Mouse (Mus musculus): ENCODE measurements around the gene Ltbp4.

Ltbp4 gene

DNA sequence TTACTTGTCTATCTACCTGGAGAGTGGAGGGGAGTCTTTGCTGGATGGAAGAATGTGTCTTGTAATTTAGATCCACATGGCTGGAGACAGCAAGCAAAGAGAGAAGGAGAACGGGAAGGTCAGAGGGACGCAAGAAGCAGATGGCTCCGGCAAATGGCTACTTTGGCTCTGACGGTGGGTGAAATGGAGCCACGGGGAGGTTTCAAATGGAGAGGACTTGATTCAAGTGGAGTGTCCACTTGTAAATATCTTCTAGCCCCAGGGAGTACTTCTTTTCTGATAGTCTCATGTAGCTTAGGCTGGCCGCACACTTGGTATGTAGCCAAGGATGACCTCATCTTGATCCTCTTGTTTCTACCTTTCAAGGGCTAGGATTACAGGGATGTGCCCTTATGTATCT is 38.7 kb downstream of the Ltbp4 start:
- no peak for DNase-seq (ENCODE audit: low spot score)

DNA sequence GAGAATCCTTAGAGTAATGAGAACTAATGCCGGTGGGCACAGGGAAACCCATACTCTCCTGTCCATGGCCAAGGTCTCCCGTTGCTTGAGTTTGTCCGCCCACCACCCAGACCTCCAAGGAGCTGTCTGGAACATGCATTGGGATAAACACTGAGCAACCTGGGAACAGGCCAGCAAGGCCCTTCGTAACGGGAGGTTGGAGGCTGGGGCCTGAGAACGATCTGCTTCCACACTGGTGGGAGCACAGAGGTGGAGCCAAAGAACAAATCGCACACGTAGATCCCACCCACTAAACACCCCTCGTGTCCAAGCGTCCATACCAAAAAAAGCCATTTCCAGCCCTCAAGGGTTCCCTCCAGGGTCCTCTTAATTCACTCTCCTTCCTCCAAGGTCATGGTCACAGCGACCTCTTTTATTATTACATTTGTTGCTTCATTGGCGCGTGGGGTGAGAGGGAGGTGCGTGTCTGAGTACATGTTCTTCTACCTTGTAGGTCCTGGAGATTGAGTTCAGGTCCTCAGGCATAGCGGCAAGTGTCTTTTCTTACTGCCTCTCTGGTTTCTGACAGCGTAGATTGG is 39.4 kb downstream of the Ltbp4 start:
- DNase-seq (ENCODE audit: low spot score) = no peak

DNA sequence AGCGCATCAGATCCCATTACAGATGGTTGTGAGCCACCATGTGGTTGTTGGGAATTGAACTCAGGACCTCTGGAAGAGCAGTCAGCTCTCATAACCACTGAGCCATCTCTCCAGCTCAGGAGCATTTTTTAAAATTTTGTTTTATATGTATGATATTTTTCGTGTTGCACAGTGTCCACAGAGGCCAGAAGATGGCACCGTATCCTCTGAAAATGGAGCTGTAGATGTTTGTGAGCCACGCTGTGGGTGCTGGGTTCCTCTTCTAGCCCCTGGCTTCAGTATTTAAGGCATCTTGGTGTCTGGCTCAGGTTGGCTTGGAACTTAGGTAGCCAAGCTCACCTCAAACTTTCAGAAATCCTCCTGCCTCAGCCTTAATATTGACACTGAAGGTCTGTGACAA is 41.0 kb downstream of the Ltbp4 start:
- DNase-seq (ENCODE audit: low spot score) = no peak

DNA sequence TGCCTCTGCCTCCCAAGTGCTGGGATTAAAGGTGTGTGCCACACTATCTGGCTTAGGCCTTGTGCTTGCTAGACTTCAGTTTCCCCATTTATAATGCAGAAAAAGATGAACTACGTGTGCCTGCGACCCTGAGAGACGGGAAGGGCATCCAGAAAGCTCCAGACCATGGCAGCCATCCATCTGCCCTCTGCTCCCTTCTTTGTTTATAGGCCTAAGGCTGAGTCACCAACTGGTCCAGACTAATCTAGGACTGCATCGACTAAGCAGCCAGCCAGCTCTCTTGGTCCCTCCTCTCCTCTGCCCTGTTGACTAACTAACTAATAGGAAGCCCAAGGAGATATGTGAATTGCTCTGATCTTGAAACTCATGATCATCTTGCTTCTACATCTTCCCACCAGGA is 41.5 kb downstream of the Ltbp4 start:
- DNase-seq (ENCODE audit: low spot score) = no peak

DNA sequence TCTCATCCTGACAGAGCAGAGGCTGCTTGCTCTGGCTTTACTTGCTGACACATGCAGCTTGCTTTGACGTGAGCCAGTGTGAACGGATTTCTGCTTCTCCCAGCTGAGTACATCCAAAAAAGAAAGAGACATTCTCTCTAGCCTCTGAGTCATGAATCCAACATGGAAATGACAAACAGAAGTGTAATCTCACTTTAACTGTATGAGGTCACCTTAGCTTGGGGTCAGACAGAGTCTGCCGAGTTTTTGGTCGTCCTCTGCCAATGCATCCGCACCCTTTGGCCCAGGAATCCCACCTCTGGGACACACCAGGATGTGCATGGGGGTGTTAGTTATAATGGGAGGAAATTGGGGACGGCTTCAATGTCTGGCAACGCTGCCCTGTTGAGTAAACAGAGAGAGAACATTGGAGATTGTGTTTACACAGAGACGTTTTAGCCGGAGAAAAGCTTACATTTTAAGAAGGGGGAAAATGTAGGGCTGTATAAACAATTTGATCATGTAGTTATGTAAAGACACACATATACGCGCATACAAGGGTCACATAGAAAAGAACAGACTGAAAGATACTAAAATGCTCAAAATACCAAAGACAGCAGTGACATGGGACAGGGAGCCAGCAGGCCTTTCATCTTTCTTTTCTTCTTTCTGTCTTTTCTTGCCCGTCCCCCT is 45.6 kb downstream of the Ltbp4 start:
- DNase-seq (ENCODE audit: low spot score) = peak; percentile 39

DNA sequence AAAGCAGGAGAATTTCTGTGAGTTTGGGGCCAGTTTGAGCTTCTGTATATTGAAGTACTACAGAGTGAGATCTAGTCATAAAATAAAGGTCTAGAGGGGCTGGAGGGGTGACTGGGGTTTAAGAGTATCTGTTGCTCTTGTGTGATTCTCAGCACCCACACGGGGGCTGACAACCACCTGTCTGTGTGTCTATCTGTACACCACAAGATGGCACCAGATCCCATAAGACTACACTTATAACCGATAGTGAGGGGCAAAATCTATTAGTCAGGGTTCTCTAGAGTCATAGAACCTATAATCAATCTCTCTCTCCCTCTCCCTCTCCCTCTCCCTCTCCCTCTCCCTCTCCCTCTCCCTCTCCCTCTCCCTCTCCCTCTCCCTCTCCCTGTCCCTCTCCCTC is 46.9 kb downstream of the Ltbp4 start:
- no peak for DNase-seq (ENCODE audit: low spot score)

DNA sequence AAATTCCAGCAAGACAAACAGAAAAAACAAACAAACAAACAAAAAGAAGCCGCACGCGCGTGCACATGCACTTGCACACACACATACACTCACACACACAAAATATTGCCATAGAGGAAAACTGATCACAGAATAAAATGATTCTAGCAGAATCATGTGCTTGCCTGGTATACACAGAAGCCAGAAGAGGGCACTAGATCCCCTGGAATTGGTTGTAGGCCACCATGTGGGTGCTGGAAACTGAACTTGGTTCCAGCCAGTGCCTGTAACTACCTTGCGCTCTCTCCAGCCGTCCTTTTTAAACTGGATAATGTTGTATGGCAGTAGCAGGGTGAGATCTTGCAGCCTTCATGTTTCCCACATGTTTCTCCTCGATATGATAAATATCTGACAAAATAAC is 48.8 kb downstream of the Ltbp4 start:
- no peak for DNase-seq (ENCODE audit: low spot score)

DNA sequence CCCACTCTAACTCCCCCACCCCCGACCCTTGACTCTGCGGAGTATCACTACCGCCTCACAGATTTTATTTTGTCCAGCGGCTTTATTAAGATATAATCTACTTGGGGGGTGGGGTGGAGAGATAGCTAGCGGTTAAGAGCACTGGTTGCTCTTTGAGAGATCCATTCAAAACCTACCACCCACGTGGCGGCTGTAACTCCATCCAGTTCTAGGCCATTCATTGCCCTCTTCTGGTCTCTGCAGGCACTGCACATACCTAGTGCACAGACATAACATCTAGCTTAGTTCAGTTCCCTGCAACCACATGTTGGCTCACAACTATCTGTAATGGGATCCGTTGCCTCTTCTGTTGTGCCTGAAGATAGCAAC is 51.8 kb downstream of the Ltbp4 start:
- peak; percentile 44 for DNase-seq (ENCODE audit: low spot score)

DNA sequence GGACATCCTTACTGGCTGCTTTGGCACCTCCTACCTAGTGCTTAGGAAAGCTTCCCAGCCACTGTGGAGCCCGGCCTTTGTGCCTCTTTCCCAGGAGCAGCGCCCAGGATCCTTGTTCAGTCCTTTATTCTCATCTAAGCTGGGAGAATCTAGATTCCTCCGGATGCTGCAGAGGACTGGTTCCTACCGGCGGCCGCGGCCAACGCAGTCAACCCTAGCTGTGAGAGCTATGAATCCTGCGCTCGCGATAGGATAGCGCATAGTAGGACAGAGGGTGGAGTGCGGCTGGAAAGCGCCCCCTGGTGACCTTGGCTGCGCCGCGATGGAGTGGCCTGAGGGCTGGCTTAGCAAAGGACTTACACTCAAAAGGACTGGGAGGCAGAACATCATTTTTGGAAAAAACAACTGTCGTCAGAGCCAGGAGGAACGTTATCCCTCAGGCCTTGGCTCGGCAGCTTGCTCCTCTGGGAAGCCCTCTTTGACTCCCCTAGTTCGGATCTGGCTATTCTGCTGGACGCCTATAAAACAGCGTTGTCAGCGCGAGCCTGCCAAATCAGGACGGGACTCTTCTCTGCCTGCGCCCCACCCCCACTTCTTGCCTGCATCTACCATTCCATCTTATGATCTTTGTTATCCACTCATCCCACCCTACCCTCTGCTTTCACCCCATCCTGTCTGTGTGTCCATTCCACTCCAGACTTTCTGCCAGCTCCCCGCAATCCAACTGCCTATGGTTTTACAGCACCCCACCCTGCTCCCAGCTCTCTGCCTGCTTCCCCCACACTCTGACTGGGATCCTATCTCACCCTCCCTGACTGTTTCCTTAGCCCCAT is 52.4 kb downstream of the Ltbp4 start:
- DNase-seq (ENCODE audit: low spot score) = peak; percentile 49

DNA sequence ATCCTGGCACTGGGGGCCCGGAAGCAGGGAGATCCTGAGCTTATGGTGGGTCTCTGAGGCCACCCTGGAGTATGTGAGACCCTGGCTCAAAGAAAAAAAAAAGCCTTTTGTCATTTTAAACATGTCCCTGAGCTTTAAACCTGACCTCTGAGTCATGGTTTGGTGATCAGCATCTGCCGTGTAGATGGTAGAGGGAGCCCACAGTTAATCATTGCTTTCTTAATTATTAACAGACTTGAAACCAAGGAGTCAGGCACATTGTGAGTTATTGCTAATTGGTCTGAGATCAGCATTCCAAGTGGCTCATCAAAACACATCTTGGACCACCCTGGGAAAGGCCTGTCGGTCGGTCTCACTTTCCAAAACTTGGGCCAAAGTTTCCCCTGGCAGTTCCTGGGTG is 55.3 kb downstream of the Ltbp4 start:
- DNase-seq (ENCODE audit: low spot score) = no peak

DNA sequence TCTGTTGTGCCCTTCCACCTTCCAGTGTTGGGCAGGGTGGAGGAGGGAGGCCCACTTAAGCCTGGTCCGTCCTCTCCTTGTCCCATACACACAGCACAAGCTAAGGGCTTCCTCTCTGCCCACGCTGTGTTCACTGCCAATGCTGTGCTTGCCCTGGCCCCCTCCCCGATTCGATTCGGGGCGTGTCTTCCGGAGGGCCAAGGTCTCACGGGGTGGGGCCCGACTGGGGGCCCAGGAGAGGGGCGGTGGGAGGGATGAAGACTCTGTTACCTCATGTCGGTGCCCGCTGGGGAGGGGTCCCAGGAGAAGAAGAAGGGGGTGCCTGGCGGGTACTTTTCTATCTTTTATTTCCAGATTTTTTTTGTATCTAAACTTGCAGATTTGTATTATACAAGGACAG is 55.8 kb downstream of the Ltbp4 start:
- DNase-seq (ENCODE audit: low spot score) = no peak

DNA sequence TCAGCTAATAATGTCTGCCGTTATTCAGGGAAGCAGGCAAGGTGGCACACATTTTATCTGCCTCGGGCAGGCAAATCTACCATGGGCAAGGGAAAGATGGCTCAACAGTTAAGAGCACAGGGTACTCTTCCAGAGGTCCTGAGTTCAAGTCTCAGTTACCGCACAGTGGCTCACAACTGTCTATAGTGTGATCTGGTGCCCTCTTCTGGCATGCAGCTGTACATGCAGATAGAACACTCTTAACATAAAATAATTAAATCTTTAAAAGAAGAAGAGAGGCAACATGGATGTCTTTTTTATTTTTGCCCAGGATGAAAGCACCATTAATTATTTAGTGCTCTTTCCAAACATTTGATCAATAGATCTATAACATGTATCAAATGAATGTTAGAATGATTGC is 60.3 kb downstream of the Ltbp4 start:
- DNase-seq (ENCODE audit: low spot score) = no peak

DNA sequence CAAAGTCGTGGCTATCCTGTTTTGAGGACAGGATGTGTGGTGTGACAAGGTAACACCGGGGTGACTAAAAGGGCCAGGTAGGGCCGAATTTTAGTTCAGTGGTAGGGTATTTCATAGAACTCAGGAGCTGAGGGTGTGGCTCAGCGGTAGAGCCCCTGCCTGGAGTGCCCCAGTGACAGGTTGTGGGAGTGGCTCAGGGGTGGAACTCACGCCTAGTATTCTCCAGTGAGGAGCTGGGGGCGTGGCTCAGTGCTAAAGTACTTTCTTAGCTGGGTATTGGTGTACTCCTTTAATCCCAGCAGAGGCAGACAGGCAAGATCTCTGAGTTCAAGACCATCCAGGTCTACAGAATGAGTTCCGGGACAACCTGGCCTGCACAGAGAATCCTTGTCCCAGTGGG is 61.5 kb downstream of the Ltbp4 start:
- DNase-seq (ENCODE audit: low spot score) = no peak

DNA sequence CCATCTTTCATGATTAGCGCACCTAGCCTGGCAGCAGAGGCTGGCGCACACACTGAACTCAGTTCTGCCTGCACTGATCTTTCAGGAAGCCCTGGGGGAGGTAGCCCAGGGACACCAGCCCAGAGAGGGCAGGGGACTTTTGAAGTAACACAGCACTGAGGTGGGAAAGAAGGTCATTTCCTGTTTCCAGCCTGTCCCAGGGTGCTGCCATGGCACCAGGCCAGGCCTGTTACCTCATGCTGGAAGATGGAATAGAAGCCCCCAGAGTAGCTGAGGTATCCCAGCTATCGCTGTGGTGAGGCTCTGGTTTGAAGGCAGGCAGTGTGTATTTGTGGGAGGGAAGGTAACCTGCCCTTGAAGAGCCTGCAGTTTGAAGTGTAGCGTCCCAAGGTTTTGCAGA is 62.6 kb downstream of the Ltbp4 start:
- no peak for DNase-seq (ENCODE audit: low spot score)

DNA sequence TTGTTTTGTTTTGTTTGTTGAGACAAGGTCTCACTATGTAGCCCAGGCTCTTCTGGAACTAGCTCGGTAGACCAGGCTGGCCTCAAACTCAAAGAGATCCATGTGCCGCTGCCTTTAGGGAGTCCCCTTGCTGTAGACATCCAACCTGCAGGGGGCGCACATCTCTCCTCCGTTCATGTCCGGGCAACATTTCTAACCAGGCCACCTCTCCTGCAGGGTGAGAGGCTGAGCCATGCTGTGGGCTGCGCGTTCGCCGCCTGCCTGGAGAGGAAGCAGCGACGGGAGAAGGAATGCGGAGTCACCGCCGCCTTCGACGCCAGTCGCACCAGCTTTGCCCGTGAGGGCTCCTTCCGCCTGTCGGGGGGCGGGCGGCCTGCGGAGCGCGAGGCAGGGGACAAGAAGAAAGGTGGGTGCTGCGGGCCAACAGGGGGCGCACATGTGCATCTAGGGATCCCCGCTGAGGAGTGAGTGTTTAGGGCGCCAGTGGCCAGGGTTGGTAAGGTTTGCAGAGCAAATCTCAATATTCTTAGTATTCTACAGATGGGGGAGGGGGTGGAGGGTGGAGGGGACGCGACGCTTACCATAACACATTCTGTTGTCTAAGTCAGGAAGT is 63.6 kb downstream of the Ltbp4 start:
- peak; percentile 21 for DNase-seq (ENCODE audit: low spot score)

DNA sequence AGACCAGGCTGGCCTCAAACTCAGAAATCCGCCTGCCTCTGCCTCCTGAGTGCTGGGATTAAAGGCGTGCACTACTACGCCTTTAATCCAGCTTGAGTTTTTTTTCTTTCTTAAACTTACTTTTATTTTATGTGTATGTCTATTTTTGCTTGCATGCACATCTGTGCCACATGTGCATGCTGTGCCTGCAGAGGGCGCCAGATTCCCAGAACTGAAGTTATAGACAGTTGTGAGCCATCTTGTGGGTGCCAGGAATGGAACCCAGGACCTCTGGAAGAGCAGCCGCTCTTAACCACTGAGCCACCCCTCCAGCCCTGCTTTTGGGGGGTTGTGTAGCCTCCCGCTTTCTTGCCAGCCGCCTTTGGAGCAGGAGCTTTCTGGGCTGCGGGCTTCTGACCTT is 66.1 kb downstream of the Ltbp4 start:
- DNase-seq (ENCODE audit: low spot score) = no peak

DNA sequence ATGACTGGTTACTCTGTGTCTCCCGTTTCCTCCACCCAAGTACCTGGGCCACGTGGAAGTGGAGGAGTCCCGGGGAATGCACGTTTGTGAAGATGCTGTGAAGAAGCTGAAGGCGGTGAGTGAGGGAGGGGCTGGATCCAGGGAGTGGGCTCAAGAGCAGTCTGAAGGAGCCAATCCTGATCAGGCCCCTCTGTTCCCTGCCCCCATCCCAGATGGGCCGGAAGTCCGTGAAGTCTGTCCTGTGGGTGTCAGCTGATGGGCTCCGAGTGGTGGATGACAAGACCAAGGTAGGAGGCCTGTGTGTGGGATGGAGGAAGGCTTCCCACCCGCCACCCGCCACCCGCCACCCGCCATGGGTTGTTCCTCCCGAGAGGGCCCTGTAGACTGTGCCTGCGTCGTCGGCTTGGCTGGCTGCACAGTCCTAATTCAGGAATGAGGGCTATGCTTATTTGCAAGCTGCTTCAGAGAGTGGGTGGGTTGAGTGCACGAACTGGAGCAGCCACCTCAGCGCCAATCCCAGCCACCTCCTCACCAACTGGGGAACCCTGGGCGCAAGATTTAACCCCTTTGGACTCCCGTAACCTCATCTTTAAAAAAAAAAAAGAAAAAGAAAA is 70.9 kb downstream of the Ltbp4 start:
- DNase-seq (ENCODE audit: low spot score) = no peak

DNA sequence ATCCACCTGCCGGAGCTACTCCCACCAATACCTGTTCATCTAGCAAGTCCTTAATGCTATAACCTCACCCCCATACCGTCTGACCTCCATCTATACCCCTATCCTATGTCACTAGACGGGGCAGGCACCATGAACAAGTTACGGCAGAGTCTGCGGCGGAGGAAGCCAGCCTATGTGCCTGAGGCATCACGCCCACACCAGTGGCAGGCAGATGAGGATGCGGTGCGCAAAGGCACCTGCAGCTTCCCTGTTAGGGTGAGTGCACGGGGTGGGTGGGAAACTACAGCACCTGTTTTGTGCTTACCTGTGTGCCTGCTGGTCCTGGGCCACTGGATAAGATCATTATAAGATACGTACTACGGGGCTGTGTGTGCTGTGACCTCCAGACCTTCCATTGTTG is 72.7 kb downstream of the Ltbp4 start:
- DNase-seq (ENCODE audit: low spot score) = no peak

DNA sequence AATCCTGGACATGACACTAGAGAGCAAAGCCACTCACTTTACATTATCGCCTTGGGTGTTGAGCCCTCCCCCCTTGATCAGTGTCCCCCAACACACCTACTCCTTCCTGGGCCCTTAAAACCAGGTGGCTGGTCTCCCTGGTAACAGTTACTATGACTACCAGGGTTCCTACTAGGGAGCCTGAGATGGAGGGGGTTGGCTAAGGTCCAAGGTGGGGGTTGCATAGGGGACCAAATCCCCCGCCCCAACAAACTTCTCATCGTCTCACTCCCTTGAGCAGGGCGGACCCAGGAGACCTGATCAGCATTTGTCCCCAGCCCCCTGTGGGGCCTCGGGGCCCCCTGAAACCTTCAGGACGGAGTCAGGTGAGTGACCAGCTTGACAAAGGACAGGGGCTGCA is 75.6 kb downstream of the Ltbp4 start:
- no peak for DNase-seq (ENCODE audit: low spot score)

DNA sequence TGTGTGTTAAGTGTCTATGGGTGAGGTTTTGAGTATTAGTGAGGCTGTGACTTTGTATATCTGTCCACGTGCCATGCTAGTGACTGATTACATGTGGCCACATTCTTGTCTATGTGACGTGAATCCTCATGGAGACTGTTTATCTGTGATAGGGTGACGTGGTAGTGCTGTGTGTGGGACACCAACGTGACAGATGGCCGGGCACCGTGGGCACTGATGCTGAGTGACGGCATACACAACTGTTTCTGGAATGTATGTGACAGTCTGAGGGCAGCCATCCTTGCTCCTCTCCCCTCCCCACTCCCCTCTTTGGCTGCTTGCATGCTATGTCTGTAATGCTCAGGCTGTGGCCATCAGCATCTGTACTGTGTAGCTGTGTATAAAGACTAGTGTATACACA is 76.6 kb downstream of the Ltbp4 start:
- DNase-seq (ENCODE audit: low spot score) = no peak

DNA sequence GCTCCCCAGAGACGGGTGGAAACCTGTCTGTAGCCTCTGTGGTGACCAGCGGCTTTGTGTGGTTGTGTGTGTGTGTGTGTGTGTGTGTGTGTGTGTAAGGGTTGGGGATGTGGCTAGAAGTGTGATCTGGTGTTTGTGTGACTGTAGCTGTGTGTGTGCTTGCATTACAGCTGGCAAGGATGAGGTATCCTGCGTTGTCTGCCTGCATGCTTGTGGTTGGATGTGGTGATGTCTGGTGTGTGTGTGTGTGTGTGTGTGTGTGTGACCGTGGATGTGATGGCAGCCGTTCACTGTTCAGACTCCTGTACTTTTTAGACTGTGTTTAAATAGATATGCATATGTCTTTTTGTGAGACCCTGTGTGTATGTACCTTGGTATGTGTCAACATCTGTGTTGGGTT is 77.7 kb downstream of the Ltbp4 start:
- DNase-seq (ENCODE audit: low spot score) = no peak

DNA sequence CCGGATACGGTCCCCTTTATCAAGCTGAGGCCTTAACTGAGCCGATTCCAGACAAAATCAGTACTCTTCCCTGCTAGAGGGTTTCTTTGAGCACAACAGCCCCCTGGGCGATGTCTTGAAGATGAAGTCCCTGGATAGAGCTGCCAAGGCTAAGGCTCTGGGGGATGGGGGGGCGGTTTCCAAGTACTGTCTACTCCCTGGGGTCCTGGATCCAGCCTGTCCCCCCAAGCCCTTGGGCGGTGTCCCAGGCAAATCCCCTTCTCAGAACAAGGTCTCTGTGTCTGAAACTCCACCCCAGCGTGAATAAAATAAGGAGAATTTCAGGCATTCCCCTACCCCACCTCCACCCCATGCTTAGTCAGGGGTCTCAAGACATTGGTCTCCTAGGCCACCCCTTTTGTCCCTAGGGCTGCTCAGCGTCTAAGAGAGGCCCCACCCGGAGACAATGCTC is 78.2 kb downstream of the Ltbp4 start:
- DNase-seq (ENCODE audit: low spot score) = peak; percentile 18

All from urinary bladder, postnatal 25 days (tissue).